Mouse (Mus musculus): ENCODE data around the gene Bcl2l14.

Bcl2l14 gene

DNA sequence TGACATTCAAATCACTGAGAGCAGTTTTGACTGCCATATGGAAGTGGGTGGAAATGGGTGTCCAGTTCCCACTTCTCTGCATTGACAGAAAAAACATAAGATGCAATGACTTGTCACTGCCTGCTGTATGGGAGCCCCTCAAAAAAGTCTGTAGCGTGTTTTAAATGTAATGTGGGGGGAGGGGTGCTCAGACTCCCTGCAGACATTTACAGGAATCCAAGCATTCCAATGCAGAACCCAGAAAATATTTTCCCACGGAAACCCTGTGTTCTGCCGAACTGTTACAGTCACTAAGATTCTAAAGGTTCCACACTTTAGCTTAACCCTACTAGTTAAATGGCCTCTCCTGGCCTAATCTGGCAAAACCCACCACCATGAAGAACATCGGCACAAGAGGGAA, at the start of gene Bcl2l14:
Gene Bcl2l14 (plus strand): TSS at position 301 of the 400 bp plus-strand sequence.
- DNase-seq (ENCODE audit: low spot score): no peak

GRCm38 (mm10) chr6:134348526-134349067, 47.5 kb upstream of the Bcl2l14 start:
- DNase-seq (ENCODE audit: low spot score): no peak

GRCm38 (mm10) chr6:134352881-134353280, 43.2 kb upstream of the Bcl2l14 start:
- peak; percentile 54 for DNase-seq (ENCODE audit: low spot score)

DNA sequence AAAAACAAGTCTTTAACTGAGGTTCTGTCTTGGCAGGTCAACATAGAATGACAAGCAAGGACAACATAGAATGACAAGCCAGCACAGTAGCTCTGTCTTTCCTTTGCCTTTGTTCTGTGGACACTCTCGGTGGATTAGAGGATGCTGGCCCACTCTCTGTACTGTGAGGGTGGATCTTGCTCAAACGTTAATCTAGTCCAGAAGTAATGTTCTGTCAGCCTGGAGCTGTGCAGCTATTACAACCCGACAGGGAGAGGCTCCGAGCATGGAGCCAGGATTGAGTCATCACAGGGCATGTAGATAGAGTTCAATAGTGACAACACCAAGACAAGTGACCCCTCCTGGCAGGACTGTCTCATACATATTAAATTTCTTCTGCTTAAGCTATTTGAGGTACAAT, 42.4 kb upstream of the Bcl2l14 start:
- peak; percentile 8 for DNase-seq (ENCODE audit: low spot score)

DNA sequence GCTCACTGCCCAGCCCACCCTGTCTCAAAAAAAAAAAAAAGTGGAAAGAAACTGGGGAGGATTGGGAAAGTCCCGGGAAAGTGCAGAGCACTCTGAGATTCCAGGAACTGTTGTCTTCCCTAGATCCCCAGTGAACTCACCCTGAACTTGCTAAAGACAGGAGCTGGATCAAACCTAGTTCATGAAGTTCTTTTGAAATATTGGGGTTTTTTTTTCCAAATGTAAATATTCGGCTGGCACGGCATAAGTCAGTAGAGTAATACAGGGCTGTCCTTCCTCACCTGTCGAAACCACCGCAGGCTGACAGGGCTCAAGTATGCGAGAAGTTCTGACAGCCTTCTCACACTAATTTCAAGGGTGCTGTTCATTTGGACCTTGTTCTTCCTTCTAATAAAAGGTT, 38.5 kb upstream of the Bcl2l14 start:
- DNase-seq (ENCODE audit: low spot score): no peak

DNA sequence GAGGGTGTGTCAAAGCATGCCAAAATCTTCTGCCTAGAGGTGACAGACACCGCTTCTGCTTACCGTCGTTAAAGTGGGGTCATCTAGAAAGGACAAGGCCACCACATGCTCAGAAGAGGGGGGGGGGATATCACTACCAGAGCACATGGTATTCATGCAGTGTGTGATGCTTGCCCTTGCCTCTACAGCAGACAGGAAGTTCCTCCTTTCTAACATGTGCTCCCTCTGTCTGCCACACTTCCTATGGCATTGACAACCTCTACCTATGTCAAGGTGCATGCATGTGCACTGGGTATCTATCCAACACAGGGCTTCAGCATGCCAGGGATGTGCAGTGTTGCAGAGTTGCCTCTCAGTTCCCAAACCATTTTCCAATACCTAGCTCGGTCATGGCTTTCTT, 36.0 kb upstream of the Bcl2l14 start:
- DNase-seq (ENCODE audit: low spot score): no peak

DNA sequence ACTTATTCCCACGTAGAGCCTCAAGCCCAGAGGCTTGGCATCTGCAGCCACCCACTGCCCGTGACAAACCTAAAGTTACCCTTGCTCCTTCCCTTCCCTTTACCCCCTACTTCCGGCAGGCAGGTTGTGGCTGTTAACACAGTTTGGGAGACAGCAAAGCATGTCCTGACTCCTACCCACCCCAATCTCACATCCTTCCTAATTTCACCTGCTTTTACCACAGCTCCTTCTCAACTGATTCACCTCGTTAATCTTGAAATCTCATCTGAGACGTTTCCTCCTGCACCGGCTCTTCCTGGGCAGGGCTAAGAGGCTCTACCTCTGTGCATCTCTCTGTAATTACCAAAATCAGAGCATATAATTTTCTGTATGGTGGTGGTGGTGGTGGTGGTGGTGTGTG, 31.5 kb upstream of the Bcl2l14 start:
- DNase-seq (ENCODE audit: low spot score): no peak

GRCm38 (mm10) chr6:134365952-134366351, 30.2 kb upstream of the Bcl2l14 start:
- peak; percentile 23 for DNase-seq (ENCODE audit: low spot score)

DNA sequence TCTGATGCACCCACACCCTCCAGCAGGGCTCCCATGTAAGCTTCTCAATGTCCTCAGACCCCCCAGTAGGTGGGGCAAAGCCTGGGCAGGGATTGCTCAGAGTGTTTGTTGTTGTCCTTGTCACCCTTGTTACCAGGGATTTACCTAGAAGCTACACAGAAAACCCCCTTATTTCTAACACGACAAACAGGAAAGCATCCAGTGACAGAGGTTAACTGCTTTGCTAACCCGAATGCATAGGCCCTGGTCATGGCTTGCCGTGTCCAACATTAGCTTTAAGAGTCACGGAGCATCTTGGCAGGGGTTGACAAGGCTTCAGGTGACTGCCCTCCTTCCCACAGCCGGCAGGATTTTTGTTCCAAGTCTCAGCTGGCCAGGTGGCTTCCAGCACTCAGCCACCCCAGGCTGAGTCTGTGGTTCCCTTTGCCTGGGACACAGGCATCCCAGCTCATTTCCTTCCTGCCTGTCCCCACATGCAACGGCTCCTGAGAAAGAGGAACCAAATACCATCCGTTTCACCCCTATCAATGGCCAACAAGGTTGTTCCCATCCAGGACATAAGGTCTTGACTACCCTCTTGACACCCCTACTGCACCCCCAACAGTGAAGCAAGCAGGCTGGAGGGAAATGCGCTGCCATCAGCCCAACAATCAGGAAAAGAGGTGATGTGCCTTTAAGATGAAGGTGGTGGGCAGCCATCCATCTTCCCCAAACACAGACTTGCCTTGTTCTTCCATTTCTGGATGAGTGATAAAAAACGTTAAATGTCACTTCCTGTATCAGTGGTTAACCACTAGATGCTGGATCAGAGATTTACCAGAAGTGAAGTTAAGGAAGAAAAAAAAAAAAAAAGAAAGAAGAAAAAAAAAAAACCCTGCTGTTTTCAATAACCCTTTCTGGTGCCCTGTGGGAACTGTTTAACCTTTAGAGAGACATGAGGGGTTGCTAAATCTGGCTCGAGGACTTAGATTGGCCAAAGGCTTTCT, 29.5 kb upstream of the Bcl2l14 start:
- no peak for DNase-seq (ENCODE audit: low spot score)

DNA sequence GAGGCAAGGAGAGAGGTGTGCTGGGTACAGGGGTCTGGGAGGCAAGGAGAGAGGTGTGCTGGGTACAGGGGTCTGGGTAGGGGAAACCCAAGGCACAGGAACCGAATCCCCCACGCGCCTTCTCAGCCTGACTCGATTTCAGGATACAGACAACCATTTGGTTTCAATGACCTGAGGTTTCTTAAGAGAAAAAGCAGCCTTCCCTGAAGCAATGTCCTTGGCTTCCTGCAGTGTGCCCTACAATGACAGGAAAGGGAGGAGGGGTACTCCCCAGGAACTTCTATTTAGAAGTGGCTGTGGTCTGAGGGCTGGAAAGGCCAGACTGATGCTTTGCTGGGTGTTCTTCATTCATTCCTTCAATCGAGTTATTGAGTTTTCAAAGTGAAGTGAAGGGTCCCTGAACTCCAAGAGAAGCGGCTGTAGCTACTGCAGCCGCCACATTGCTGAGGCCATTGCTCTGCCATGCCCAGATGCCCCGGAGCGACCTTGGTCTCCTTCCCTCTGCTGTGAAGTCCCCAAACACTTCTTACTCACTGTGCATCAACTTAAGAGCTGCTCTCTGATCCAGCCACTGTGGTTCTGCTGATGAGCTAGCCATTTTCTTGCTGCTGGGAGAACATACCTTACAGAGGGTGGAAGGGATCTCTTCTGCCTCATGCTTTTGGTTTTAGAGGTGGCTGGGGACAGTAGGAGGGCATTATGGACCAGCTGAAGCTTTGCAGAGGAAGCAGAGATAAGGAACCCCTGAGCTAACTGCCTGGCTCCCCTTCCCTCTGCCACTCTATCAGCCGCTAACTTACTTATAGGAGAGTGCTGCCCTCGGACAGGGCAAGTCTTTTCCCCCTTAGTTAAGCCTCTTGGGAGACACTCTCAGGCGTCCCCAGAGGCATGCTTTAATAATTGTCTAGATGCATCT, 28.5 kb upstream of the Bcl2l14 start:
- no peak for DNase-seq (ENCODE audit: low spot score)

DNA sequence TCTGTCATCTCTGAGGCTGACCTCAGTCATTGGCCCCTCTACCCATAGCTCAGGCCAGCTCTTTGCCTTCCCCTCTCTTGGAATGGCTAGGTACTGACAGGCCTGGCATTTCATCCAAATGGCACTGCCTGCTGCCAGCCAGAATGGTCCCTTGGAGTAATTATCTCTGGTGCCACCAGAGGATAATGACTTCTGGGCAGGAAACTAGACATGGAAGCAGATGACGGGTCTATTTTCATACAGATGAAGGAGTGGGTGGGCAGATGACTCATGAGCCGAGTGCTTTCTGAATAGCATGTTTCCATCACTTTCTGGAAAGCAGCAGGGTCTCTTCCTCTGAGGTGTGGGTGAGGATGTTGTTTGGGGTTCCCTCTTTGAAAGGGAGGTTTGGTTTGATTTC, 23.2 kb upstream of the Bcl2l14 start:
- no peak for DNase-seq (ENCODE audit: low spot score)

DNA sequence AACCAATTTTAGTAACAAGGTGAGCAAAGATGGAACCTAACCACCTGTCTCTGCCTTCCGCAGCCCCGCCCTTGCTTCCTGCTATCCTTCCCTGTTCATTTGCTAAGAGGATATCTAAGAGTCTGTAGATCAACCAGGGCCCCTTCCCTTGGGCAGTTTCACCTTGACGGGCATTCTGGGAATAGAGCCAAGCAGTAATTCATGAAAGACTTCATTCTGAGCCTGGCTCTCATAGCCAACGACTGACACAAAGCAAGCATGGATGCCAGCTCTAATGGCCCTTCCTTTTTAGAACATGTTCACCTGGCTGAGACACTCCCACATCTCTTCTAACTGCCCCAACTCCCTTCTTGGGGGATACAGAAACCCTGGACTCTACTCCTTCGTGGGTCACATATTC, 18.9 kb upstream of the Bcl2l14 start:
- no peak for DNase-seq (ENCODE audit: low spot score)

DNA sequence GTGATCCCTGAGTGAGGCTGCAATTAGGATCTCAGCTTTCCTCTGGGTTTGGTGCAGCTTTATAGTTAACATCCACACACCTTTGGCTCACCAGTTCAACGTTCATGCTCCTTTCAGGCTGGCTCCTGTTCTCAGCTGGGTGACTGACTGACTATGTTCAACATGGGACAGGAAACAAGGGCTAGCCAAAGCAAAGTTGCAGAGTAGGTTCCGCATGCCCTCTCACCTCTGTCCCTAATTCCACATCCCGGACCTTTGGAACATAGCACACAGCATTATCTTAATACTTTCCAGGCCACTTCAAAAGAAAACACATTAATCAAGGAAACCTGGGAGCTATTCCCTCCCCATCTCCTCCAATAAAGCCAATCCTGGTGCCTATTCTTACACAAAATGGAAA, 18.3 kb upstream of the Bcl2l14 start:
- DNase-seq (ENCODE audit: low spot score): no peak

- no peak for DNase-seq (ENCODE audit: low spot score)
Observed at GRCm38 (mm10) chr6:134381462-134381861, 14.7 kb upstream of the Bcl2l14 start.

GRCm38 (mm10) chr6:134385931-134386330, 10.2 kb upstream of the Bcl2l14 start:
- no peak for DNase-seq (ENCODE audit: low spot score)

DNA sequence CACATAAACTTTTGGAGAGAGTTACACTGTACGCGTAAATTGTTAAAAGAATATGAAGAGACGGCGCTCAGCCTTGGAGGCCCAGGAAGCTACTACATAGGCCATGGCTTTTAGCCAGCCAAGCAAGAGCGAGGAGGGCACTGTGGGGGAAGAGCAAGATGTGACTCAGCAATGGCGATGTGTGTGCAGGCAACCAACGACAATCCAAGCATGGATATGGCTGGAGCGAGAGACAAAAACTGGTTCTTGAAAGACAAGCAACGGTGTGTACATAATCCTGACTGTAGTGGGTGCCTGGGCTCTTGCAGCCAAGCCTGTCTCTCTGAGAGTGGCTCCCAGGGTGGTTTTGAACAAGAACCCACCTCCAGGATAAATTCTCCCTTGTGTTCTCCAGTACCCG, 8.7 kb upstream of the Bcl2l14 start:
- no peak for DNase-seq (ENCODE audit: low spot score)

DNA sequence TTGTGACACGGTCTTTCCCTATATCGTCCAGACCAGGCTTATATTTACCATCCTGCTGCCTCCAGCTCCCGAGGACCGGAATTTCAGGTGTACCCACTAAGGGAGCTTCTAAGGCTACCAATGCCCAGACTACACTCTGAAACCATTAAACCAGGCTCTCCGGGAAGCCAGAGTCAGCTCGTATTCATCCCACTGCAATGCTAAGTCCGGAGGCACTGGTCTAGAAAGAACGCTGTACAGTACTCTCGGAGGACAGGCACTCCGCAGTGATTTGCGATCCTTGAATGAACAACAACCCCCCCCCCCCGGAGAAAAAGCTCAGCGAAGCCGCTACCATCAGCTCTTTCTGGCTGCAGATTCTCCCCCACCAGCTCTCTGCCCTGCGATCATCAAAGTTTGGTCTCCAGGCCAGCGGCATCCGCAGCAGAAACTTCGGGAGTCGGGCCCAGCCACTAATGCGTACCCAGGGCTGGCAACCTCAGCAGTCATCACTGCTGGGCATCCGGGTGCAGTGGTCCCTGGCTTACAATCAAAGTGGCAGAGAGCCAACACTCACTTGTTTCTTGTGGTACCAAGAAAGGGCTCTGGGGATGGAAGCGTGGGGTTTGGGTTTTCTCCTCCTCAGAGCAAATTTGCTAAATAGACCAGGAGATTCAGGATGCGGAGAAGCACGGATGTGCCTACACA, 7.6 kb upstream of the Bcl2l14 start:
- peak; percentile 14 for DNase-seq (ENCODE audit: low spot score)

DNA sequence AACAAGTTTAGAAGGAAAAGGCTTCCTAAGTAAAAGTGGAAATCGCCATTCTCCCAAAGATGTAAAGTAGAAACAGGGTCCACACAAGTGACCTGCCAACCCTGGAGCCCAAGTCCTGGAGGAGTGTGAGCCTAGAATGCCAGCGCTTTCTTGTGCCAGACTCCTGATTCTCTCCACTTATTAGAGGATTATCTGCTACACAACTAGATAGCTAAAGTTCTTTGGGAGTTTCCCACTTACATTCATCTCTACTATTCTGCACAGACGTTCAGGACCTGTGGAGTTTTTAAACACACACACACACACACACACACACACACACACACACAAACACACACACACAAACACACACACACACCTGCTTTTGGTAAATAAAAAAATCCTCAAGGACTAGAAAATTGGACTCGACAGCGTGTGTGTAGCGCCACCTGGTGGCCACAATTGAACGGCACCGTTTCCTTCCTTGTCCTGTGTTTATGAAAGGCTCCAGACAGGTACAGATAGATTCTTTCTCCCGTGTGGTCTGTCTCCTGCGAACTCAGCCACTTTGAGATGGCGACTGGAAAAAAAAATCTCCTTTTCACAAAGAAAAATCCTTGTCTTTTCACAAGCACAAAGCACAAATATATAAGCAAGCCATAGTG, 6.7 kb upstream of the Bcl2l14 start:
- peak; percentile 85 for DNase-seq (ENCODE audit: low spot score)

DNA sequence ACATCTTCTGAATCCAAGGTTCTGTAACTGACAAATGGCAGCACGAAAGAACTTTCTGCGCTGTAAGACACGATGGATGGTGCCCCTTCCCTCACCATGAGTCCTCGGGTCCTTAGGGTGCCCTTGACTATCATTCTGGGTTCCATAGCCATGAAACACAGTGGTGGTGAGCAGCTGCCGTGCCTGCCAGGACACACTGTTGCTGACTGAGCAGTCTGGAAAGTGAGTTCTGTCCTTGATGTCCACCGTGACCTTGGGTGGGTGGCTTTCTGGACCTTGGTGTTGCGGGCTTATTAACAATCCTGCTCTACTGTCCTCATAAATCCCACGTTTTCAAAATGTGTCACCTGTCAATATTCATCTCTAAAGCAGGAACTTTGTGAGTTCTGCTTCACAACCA, 6.2 kb upstream of the Bcl2l14 start:
- DNase-seq (ENCODE audit: low spot score): no peak

DNA sequence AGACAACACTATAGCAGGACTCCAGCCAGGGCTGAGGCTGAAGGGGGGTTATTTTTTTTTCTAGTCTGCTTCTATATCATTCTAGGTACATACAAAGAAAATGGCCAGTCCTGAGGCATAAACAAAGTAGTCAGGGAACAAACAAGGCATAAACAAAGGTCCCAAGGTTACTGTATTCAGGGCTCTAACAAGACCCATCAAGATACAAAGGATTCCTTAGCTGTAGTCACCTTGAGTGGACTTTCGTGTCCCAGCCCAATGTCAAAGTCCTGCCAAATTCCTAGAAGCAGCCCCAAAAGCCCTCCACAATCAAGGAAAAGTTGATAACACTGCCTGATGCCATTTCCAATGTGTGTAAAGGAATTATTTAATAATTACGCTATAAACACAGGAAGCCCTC, 5.3 kb upstream of the Bcl2l14 start:
- DNase-seq (ENCODE audit: low spot score): no peak

DNA sequence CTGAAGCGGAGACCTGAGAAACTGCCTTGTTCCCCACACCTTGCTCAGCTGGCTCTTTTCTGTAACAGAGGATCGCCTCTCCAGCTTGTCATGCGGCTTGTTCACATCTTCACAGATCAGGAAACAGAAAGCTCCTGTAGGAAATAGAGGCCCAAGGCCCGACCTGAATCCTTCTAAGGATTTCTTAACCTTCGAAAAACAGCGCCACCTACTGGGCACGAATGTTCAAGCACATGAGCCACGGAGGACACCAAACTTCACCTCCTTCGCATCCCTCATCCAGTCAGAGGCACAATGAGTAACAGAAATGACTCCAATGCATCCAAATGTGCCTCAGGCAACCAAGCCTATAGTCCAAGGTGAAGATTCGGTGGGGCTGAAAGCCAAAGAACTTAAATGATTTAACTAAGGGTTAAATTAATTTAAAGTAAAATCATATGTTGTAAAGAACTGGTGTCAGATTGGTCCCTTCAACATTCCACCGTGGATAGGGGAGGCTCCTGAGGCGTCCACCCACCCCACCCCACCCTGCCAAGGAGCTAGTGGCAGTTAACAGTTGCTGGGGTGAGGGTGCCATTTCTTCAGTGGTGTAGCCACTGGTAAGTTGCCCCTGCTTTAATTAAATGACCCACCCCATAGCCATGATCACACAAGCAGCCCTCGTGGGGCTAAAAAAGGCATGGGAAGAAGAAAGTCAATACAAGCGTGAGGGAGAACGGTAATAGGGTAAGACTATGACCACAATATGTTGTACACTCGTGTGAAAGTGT, 7.0 kb downstream of the Bcl2l14 start:
- peak; percentile 85 for DNase-seq (ENCODE audit: low spot score)
